11 mouse cellular contexts compared by ENCODE assay signal in the genomic region with DNA sequence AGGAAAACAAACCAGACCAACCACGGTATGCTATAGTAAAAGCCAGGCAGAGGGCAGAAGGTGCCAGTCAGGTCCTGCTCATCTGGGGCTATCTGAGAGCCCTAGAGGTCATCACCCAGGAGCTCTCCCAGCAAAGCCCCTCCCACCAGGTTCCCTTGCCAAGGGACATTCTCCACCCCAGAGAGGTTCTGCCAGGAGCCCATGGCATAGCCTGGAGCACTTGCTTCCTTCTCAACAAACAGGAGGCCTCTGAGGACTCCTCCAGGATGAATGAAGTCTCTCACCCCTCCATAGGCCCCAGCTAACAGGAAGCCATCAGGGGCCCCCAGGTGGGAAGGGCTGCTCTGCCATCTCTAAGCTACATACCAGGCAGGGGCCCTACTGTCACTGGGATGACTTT.
A peak's percentile ranks its signal among the peaks of the same experiment; 100 is the strongest.
DNase-seq lines count a peak whose midpoint lies in the region.
"Had no signal": no experiment of that assay in that cellular context is flagged by ENCODE, and none has a peak within 500 bp of the region (broad histone marks: within the 10 kb centered on the region; RNA-seq: fewer than 3 reads in every experiment).

No protein-coding gene starts in this region.

- peak; percentile 49 for DNase-seq in kidney, adult 11 months
- DNase-seq in kidney, postnatal 10 days = no peak
- DNase-seq in adipocyte (ENCODE audit: low spot score) = peak; percentile 73
- peak; percentile 71 for DNase-seq in induced T-regulatory cell, adult 2 months (ENCODE audit: low read depth)
- peak; percentile 52 for DNase-seq in lung, postnatal 14 days
- no peak for DNase-seq in ovary, postnatal 10 days (ENCODE audit: low spot score)
- no peak for DNase-seq in layer of hippocampus, postnatal 36 days
- no peak for DNase-seq in neural tube, embryonic 10.5 days (ENCODE audit: extremely low spot score, low spot score)
- DNase-seq: cerebellum, postnatal 10 days; forebrain, postnatal 0 days; right cerebral cortex, postnatal 14 days had no signal

Comparison
In these comparisons a context has a peak if more than half of its experiments do, and no peak if none do; other contexts are left out.
1. DNase-seq: peak in kidney, adult 11 months (single experiment), adipocyte (single experiment), induced T-regulatory cell, adult 2 months (single experiment) and lung, postnatal 14 days (single experiment); none in kidney, postnatal 10 days (single experiment), ovary, postnatal 10 days (single experiment), layer of hippocampus, postnatal 36 days (0 of 2) and neural tube, embryonic 10.5 days (single experiment).